Mouse (Mus musculus): ENCODE results near the gene Gm11567. TPM values are rescaled to one million over a fixed set of nuclear protein-coding genes. Genes with fewer than 3 reads are reported as not detected.

Gm11567 gene
- polyA plus RNA-seq, 1 experiment from 2014 or later: not detected

Other genes with a start within 250 kb of the Gm11567 start
- not detected in 2 replicates for gene Krtap4-2, start 244.1 kb upstream of the Gm11567 start, polyA plus RNA-seq (2015; fragmentation: Nextera tagmentation; extraction: Ambion mirVana)
- not detected in 2 replicates for gene Krtap4-7, start 235.1 kb upstream of the Gm11567 start, polyA plus RNA-seq (2015; fragmentation: Nextera tagmentation; extraction: Ambion mirVana)
- gene Gm11555, start 229.0 kb upstream of the Gm11567 start, polyA plus RNA-seq (2015; fragmentation: Nextera tagmentation; extraction: Ambion mirVana): not detected in 2 replicates
- gene Gm11563, start 220.2 kb upstream of the Gm11567 start, polyA plus RNA-seq (2015; fragmentation: Nextera tagmentation; extraction: Ambion mirVana): not detected in 2 replicates
- gene Krtap4-6, start 213.2 kb upstream of the Gm11567 start, polyA plus RNA-seq (2015; fragmentation: Nextera tagmentation; extraction: Ambion mirVana): not detected in 2 replicates
- gene Gm14190, start 188.4 kb upstream of the Gm11567 start, polyA plus RNA-seq (2015; fragmentation: Nextera tagmentation; extraction: Ambion mirVana): not detected in 2 replicates
- gene Gm14180, start 144.9 kb upstream of the Gm11567 start, polyA plus RNA-seq (2015; fragmentation: Nextera tagmentation; extraction: Ambion mirVana): not detected in 2 replicates
- not detected in 2 replicates for gene Gm11595, start 106.3 kb upstream of the Gm11567 start, polyA plus RNA-seq (2015; fragmentation: Nextera tagmentation; extraction: Ambion mirVana)
- gene Krtap4-8, start 98.5 kb upstream of the Gm11567 start, polyA plus RNA-seq (2015; fragmentation: Nextera tagmentation; extraction: Ambion mirVana): not detected in 2 replicates
- gene Krtap4-9, start 94.0 kb upstream of the Gm11567 start, polyA plus RNA-seq (2015; fragmentation: Nextera tagmentation; extraction: Ambion mirVana): not detected in 2 replicates
- gene Gm11596, start 85.7 kb upstream of the Gm11567 start, polyA plus RNA-seq (2015; fragmentation: Nextera tagmentation; extraction: Ambion mirVana): not detected in 2 replicates
- not detected in 2 replicates for gene Gm11569, start 80.3 kb upstream of the Gm11567 start, polyA plus RNA-seq (2015; fragmentation: Nextera tagmentation; extraction: Ambion mirVana)
- gene Gm11554, start 74.7 kb upstream of the Gm11567 start, polyA plus RNA-seq (2015; fragmentation: Nextera tagmentation; extraction: Ambion mirVana): not detected in 2 replicates
- not detected in 2 replicates for gene Krtap4-13, start 69.3 kb upstream of the Gm11567 start, polyA plus RNA-seq (2015; fragmentation: Nextera tagmentation; extraction: Ambion mirVana)
- gene Gm11564, start 63.5 kb upstream of the Gm11567 start, polyA plus RNA-seq (2015; fragmentation: Nextera tagmentation; extraction: Ambion mirVana): not detected in 2 replicates
- gene 2300003K06Rik, start 41.1 kb upstream of the Gm11567 start, polyA plus RNA-seq (2015; fragmentation: Nextera tagmentation; extraction: Ambion mirVana): not detected in 2 replicates
- not detected in 2 replicates for gene Krtap4-16, start 27.6 kb upstream of the Gm11567 start, polyA plus RNA-seq (2015; fragmentation: Nextera tagmentation; extraction: Ambion mirVana)
- not detected in 2 replicates for gene Gm11568, start 21.3 kb upstream of the Gm11567 start, polyA plus RNA-seq (2015; fragmentation: Nextera tagmentation; extraction: Ambion mirVana)
- gene Gm11559, start 14.7 kb upstream of the Gm11567 start, polyA plus RNA-seq (2015; fragmentation: Nextera tagmentation; extraction: Ambion mirVana): not detected in 2 replicates
- not detected in 2 replicates for gene Krtap9-1, start 5.8 kb upstream of the Gm11567 start, polyA plus RNA-seq (2015; fragmentation: Nextera tagmentation; extraction: Ambion mirVana)
- gene Krtap31-1, start 28.7 kb downstream of the Gm11567 start, polyA plus RNA-seq (2015; fragmentation: Nextera tagmentation; extraction: Ambion mirVana): not detected in 2 replicates
- gene Gm11565, start 35.6 kb downstream of the Gm11567 start, polyA plus RNA-seq (2015; fragmentation: Nextera tagmentation; extraction: Ambion mirVana): not detected in 2 replicates
- gene Krtap31-2, start 57.1 kb downstream of the Gm11567 start, polyA plus RNA-seq (2015; fragmentation: Nextera tagmentation; extraction: Ambion mirVana): not detected in 2 replicates
- not detected in 2 replicates for gene Krtap9-5, start 69.3 kb downstream of the Gm11567 start, polyA plus RNA-seq (2015; fragmentation: Nextera tagmentation; extraction: Ambion mirVana)
- gene Krtap29-1, start 99.9 kb downstream of the Gm11567 start, polyA plus RNA-seq (2015; fragmentation: Nextera tagmentation; extraction: Ambion mirVana): not detected in 2 replicates
- gene Krtap16-1, start 107.4 kb downstream of the Gm11567 start, polyA plus RNA-seq (2015; fragmentation: Nextera tagmentation; extraction: Ambion mirVana): not detected in 2 replicates
- gene Krtap17-1, start 114.8 kb downstream of the Gm11567 start, polyA plus RNA-seq (2015; fragmentation: Nextera tagmentation; extraction: Ambion mirVana): 0.52 and 0.66 TPM in 2 replicates
- gene Krt33a, start 137.0 kb downstream of the Gm11567 start, polyA plus RNA-seq (2015; fragmentation: Nextera tagmentation; extraction: Ambion mirVana): not detected in 2 replicates
- gene Krt33b, start 150.7 kb downstream of the Gm11567 start, polyA plus RNA-seq (2015; fragmentation: Nextera tagmentation; extraction: Ambion mirVana): 0.38 and 0.43 TPM in 2 replicates
- not detected in 2 replicates for gene Krt34, start 162.4 kb downstream of the Gm11567 start, polyA plus RNA-seq (2015; fragmentation: Nextera tagmentation; extraction: Ambion mirVana)
- 0.11 TPM in 1 of 2 replicates, not detected in the other for gene Krt31, start 171.4 kb downstream of the Gm11567 start, polyA plus RNA-seq (2015; fragmentation: Nextera tagmentation; extraction: Ambion mirVana)
- not detected in 2 replicates for gene Krt32, start 209.0 kb downstream of the Gm11567 start, polyA plus RNA-seq (2015; fragmentation: Nextera tagmentation; extraction: Ambion mirVana)
- gene Krt35, start 217.1 kb downstream of the Gm11567 start, polyA plus RNA-seq (2015; fragmentation: Nextera tagmentation; extraction: Ambion mirVana): 0.80 and 1.0 TPM in 2 replicates
- gene Krt36, start 226.4 kb downstream of the Gm11567 start, polyA plus RNA-seq (2015; fragmentation: Nextera tagmentation; extraction: Ambion mirVana): 0.14 TPM in 1 of 2 replicates, not detected in the other
- gene Krt13, start 242.4 kb downstream of the Gm11567 start, polyA plus RNA-seq (2015; fragmentation: Nextera tagmentation; extraction: Ambion mirVana): not detected in 2 replicates

Data from limb, embryonic 13.5 days (tissue).